Mouse (Mus musculus) heart, embryonic 14.5 days (tissue): ENCODE data around the gene Adipor2. TPM values are rescaled to one million over a fixed set of nuclear protein-coding genes. Genes with fewer than 3 reads are reported as not detected.
"Not testable (repeated sequence)": the region's sequence is repeated elsewhere in the genome, so short reads cannot be mapped to it uniquely, and the experiment has no call there.

Experiments
- ATAC-seq: fragments of 200-750 bp; cut with Nextera tagmentation; 2 replicates; pipeline ENCODE4 v1.8.0; 2017; ENCODE audit warnings: low read depth, moderate TSS enrichment; ENCODE audit not compliant: insufficient number of reproducible peaks, insufficient read depth, low FRiP score
- H3K27ac ChIP-seq, 2 experiments: fragments of 200-500 bp in 1 of 2; fragments of 300-500 bp in 1 of 2; sonication (generic) in 1 of 2; replicated peaks in 1 of 2; 2 replicates each; pipeline ENCODE4 v1.5.1; 2012 to 2014; ENCODE audit warnings: low read depth in 2 of 2, low read length in 2 of 2, control low read depth in 1 of 2, mild to moderate bottlenecking in 1 of 2, mixed read lengths in 1 of 2; ENCODE audit not compliant: control insufficient read depth in 1 of 2, insufficient read depth in 1 of 2
- H3K27me3 ChIP-seq: fragments of 300-500 bp; sonication (generic); 2 replicates; pipeline ENCODE4 v1.6.1; 2014; ENCODE audit warnings: mild to moderate bottlenecking, low read length, control low read depth; ENCODE audit not compliant: control insufficient read depth, insufficient read depth
- H3K36me3 ChIP-seq: fragments of 300-500 bp; sonication (generic); 2 replicates; pipeline ENCODE4 v1.6.1; 2014; ENCODE audit warnings: mild to moderate bottlenecking, control low read depth, low read length, mixed read lengths; ENCODE audit not compliant: control insufficient read depth, insufficient read depth
- H3K4me1 ChIP-seq, 2 experiments: fragments of 200-500 bp in 1 of 2; fragments of 300-500 bp in 1 of 2; sonication (generic) in 1 of 2; 2 replicates each; pipeline ENCODE4 v1.6.1; 2012 to 2014; ENCODE audit warnings: low read length in 2 of 2, control low read depth in 1 of 2, mixed read lengths in 1 of 2; ENCODE audit not compliant: control insufficient read depth in 2 of 2, insufficient read depth in 2 of 2
- H3K4me2 ChIP-seq: fragments of 300-500 bp; sonication (generic); 2 replicates; pipeline ENCODE4 v1.6.1; 2014; ENCODE audit warnings: mild to moderate bottlenecking, low read length
- H3K4me3 ChIP-seq, 2 experiments: fragments of 200-500 bp in 1 of 2; fragments of 300-500 bp in 1 of 2; sonication (generic) in 1 of 2; 2 replicates each; pipeline ENCODE4 v1.5.1; 2012 to 2014; ENCODE audit warnings: low read length in 2 of 2, mild to moderate bottlenecking in 2 of 2, control low read depth in 1 of 2, low read depth in 1 of 2, moderate library complexity in 1 of 2; ENCODE audit not compliant: control insufficient read depth in 1 of 2, insufficient read depth in 1 of 2
- H3K9ac ChIP-seq: fragments of 300-500 bp; sonication (generic); 2 replicates; pipeline ENCODE4 v1.6.1; 2014; ENCODE audit warnings: mild to moderate bottlenecking, low read length
- H3K9me3 ChIP-seq: fragments of 300-500 bp; sonication (generic); 2 replicates; pipeline ENCODE4 v1.6.1; 2016; ENCODE audit warnings: low read length, control low read depth; ENCODE audit not compliant: control insufficient read depth
- WGBS: fragments of 180-500 bp; shearing (Covaris S2); extraction: QIAGEN DNeasy Blood & Tissue Kit; methylation state at CpG from one replicate; pipeline ENCODE4 v1.1.7; 2014; 5-methylcytosine and 5-hydroxymethylcytosine counted together
- polyA plus RNA-seq: library from polyadenylated mRNA; unstranded; fragments of >200 nt; fragmentation: Nextera tagmentation; extraction: Ambion mirVana; gene quantifications from 2 replicates; pipeline ENCODE4 v1.2.1, GENCODE M21; 2014

Gene Adipor2
- polyA plus RNA-seq, 1 experiment from 2014 or later: 27.1 TPM

DNA sequence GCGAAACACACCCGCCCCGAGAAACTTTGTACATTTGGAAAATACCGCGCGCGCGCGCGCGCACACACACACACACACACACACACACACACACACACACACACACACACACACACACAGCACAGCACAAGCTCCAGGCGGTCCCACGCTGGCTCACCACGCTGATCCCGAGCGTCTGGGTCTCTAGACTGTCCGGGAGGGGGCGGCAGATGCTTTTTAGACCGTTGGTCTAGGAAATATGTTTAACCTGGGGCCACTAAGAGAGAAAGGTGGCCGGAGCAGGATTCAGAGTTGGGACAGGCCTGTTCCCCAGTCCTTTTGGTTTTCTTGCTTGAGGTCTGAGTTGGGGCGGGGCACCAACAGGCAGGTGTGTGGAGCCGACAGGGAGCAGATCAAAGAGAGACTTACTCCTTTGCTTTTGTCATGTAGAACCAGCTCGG, 31.6 kb upstream of the Adipor2 start:
- Histone ChIP-seq H3K4me3 (peak overlapping the region; percentile 28 to 49), H3K9ac (peak overlapping the region; percentile 48), H3K36me3 (no peaks in the 10 kb centered on the region), H3K9me3 (no peaks in the 10 kb centered on the region), H3K4me1 (peaks cover 7 to 10% of the 10 kb centered on the region in 2 experiments), H3K4me2 (peak overlapping the region; percentile 65), H3K27ac (no peak overlapping the region), H3K27me3 (no peaks in the 10 kb centered on the region)
- 0 out of 2 replicates have a peak, but pooled peaks have one; percentile 22 for ATAC-seq
- WGBS: 4% methylated on average over 23 of the region's 23 CpGs

DNA sequence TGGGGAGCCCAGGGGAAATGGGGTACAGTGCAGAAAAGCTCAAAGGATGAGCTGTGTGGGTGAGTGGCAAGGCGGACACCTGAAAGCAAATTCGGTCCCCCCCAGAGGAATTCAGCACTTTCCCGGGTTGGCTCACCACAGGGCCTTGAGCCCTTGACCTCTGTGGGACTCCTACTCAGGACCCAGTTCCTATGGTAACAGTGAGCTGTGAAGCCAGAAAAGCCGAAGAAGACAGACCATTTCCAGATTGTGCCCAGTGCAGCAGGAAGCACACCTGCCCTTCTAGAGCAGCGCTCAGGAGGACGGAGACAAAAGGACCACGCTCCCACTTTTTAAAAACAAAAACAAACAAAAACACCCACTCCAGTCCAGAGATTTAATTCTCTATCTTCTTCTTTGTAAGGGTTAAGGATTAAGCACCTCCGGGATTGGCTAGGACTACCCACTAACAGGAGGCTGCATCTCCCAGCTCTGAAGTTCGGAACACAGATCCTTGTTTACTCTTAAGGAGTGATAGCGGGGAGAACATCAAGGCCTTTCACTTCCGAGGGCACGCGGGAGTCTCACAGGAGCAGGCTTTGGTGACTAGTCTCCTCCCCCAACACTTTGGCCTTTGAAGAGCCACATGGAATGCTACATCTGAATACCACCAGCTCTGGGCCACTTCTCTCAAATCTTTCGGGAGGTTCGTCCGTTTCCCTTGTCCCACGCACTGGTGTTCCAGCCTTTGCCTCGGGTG, 31.0 kb upstream of the Adipor2 start:
- WGBS: 10% methylated on average over 18 of the region's 18 CpGs
- ATAC-seq: no peak
- Histone ChIP-seq H3K4me3 (peak overlapping the region; percentile 28 to 49), H3K9me3 (no peaks in the 10 kb centered on the region), H3K27me3 (no peaks in the 10 kb centered on the region), H3K27ac (no peak overlapping the region), H3K4me1 (peaks cover 7 to 10% of the 10 kb centered on the region in 2 experiments), H3K9ac (peak overlapping the region; percentile 48), H3K4me2 (peak overlapping the region; percentile 65), H3K36me3 (no peaks in the 10 kb centered on the region)

DNA sequence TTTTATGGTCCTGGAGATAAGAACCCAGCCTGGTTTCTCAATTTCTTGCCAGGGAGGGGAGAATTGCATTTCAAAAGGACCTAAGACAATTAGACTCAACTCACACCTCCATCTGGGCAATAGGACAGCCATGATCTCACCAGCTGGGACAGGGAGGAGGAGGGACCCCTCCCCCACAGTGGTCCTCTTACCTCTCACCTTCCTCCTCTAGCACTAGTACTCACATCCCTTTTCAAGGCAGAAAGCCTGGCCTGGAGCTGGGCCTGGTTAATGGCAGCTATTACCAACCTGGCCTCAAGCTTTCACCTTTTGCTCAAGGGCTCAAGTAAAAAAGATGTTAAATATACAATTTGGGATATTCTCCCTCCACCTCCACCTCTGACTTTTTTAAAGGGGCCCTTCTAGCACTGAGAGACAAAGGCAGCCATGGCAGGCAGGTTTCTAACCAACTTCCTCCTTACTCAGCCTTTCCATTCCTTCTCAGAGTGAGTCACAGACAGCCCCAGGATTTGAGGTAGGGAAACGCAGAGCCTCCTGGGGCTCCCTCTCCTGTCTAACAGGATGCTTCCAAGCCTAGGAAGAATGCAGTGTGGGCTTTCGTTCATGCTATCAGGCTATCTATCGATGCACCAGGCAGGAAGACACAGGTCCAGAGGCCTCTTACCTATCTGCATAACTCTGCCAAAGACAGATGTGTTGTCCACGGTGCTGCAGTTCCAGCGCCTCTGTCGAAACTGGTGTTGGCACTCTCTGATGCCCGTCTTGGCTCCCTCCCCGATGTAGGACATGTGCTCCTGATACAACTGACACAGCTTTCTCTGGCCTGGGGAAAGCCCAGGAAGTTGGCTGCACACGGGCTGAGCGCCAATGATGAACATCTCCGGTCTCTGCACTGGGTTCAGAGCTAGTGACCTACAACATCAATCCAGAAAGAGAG, 28.4 kb upstream of the Adipor2 start:
- Histone ChIP-seq H3K27me3 (no peaks in the 10 kb centered on the region), H3K4me2 (no peak overlapping the region), H3K36me3 (no peaks in the 10 kb centered on the region), H3K4me1 (peaks cover 2 to 4% of the 10 kb centered on the region in 2 experiments; a peak in 2 of 4 replicates), H3K27ac (no peak overlapping the region), H3K9ac (no peak overlapping the region), H3K4me3 (no peak overlapping the region), H3K9me3 (no peaks in the 10 kb centered on the region)
- no peak for ATAC-seq
- WGBS: 63% methylated on average over 11 of the region's 11 CpGs

DNA sequence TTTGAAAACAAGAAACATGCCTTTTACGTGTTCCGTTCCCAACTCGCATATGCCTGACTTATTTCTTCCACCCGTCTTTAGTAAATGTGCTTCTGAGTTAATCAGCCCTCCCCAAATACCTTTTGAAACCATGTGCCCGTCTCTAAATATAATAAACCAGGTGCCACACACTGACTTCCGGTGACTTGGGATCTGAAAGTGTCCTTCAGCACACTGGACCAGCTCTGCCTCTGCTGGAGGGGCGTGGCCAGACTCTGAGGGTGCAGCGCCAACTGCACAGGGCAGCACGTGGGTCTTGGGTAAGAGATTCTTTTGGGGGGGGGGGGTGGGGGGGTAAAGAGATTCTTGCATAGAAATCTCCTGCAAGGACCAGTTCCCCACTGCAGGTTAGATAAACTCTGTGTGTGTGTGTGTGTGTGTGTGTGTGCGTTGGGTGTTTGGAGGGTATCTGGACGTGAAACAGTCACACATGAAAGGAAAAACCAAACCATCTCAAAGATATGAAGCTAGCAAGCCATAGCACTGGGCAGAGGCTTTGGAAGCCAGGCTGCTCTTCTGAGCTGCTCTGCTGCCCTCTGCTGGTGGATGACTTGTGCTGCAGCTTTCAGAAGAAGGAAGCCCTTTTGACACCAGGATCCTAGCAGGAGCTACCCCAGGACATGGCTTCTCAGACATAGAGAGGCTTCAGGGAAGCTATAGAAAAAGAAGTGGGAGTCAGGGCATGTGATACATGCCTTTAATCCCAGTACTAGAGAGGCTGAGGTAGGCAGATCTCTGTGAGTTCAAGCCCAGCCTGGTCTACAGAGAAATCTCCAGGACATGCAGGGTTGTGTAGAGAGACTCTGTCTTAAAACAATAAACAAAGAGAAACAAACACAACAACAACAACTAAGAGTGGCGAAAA, 26.5 kb upstream of the Adipor2 start:
- 24% methylated on average over 12 of the region's 12 CpGs for WGBS
- Histone ChIP-seq H3K27ac (peak overlapping the region; percentile 58 to 60), H3K9me3 (no peaks in the 10 kb centered on the region), H3K9ac (no peak overlapping the region), H3K27me3 (no peaks in the 10 kb centered on the region), H3K36me3 (no peaks in the 10 kb centered on the region), H3K4me1 (peaks cover under 1 to 5% of the 10 kb centered on the region in 2 experiments; a peak in 3 of 4 replicates), H3K4me2 (peak overlapping the region; percentile 50), H3K4me3 (no peak overlapping the region; a peak in 1 of 4 replicates)
- 0 out of 2 replicates have a peak, but pooled peaks have one; percentile 44 for ATAC-seq

DNA sequence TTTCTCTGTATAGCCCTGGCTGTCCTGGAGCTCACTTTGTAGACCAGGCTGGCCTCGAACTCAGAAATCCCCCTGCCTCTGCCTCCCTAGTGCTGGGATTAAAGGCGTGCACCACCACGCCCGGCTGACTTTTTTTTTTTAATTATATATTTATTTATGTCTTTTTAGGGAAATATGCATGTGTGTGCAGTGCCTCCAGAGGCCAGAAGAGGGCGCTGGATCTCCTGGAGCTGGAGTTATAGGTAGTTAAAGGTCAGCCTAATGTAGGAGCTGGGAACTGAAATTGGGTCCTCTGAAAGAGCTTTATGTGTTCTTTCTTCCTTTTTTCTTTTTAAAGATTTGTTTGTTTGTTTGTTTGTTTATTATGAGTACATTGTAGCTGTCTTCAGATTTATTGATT, 25.2 kb upstream of the Adipor2 start:
- not testable (repeated sequence) for H3K36me3 ChIP-seq, H3K4me2 ChIP-seq, H3K9me3 ChIP-seq, H3K9ac ChIP-seq, ATAC-seq, H3K27ac ChIP-seq, H3K4me3 ChIP-seq, H3K27me3 ChIP-seq
- WGBS: 78% methylated on average over 5 of the region's 5 CpGs
- peaks cover 9 to 10% of the 10 kb centered on the region in 2 experiments for H3K4me1 ChIP-seq

GRCm38 (mm10) chr6:119437894-119438761, 20.6 kb upstream of the Adipor2 start:
- ATAC-seq: peak; percentile 65
- Histone ChIP-seq H3K27ac (no peak overlapping the region), H3K4me1 (peaks cover 9 to 10% of the 10 kb centered on the region in 2 experiments)

More at GRCm38 (mm10) chr6:119437894-119438761, 20.6 kb upstream of the Adipor2 start:
- no peak overlapping the region for H3K4me3 ChIP-seq
- no peaks in the 10 kb centered on the region for H3K36me3 ChIP-seq
- H3K4me2 ChIP-seq: no peak overlapping the region
- WGBS: 52% methylated on average over 8 of the region's 8 CpGs
- no peaks in the 10 kb centered on the region for H3K27me3 ChIP-seq
- H3K9me3 ChIP-seq: no peaks in the 10 kb centered on the region
- no peak overlapping the region for H3K9ac ChIP-seq
